Mouse (Mus musculus) stomach, embryonic 14.5 days (tissue): Measurements from ENCODE around the gene Rerg. TPM values are rescaled to one million over a fixed set of nuclear protein-coding genes. Genes with fewer than 3 reads are reported as not detected.

Source experiments
- ATAC-seq: fragments of 200-750 bp; cut with Nextera tagmentation; 2 replicates; pipeline ENCODE4 v1.8.0; 2017; ENCODE audit warnings: low read depth, moderate TSS enrichment; ENCODE audit not compliant: insufficient number of reproducible peaks, insufficient read depth, low FRiP score
- H3K27ac ChIP-seq: fragments of 300-500 bp; sonication (generic); 2 replicates; pipeline ENCODE4 v1.5.1; 2014; ENCODE audit warnings: mild to moderate bottlenecking, low read length, moderate library complexity, mixed read lengths
- H3K27me3 ChIP-seq: fragments of 300-500 bp; sonication (generic); 2 replicates; pipeline ENCODE4 v1.6.1; 2014; ENCODE audit warnings: low read length, control low read depth, mixed read lengths; ENCODE audit not compliant: control insufficient read depth, insufficient read depth
- H3K36me3 ChIP-seq: fragments of 300-500 bp; sonication (generic); 2 replicates; pipeline ENCODE4 v1.6.1; 2014; ENCODE audit warnings: mild to moderate bottlenecking, control low read depth, low read length, moderate library complexity, mixed read lengths; ENCODE audit not compliant: control insufficient read depth, insufficient read depth
- H3K4me1 ChIP-seq: fragments of 300-500 bp; sonication (generic); 2 replicates; pipeline ENCODE4 v1.6.1; 2014; ENCODE audit warnings: low read length, control low read depth, mixed read lengths; ENCODE audit not compliant: control insufficient read depth, insufficient read depth
- H3K4me2 ChIP-seq: fragments of 300-500 bp; sonication (generic); replicated peaks from 2 replicates; pipeline ENCODE4 v1.6.1; 2014; ENCODE audit warnings: low read depth, low read length, control low read depth
- H3K4me3 ChIP-seq: fragments of 300-500 bp; sonication (generic); 2 replicates; pipeline ENCODE4 v1.5.1; 2014; ENCODE audit warnings: low read depth, low read length, control low read depth
- H3K9ac ChIP-seq: fragments of 300-500 bp; sonication (generic); replicated peaks from 2 replicates; pipeline ENCODE4 v1.6.1; 2014; ENCODE audit warnings: low read depth, mild to moderate bottlenecking, control low read depth, low read length, moderate library complexity, mixed read lengths
- H3K9me3 ChIP-seq: fragments of 300-500 bp; sonication (generic); 2 replicates; pipeline ENCODE4 v1.6.1; 2016; ENCODE audit warnings: low read depth, low read length, control low read depth; ENCODE audit not compliant: control insufficient read depth
- WGBS: fragments of 180-500 bp; shearing (Covaris S2); extraction: QIAGEN DNeasy Blood & Tissue Kit; methylation state at CpG from one replicate; pipeline ENCODE4 v1.1.7; 2014; 5-methylcytosine and 5-hydroxymethylcytosine counted together
- polyA plus RNA-seq: library from polyadenylated mRNA; unstranded; fragments of >200 nt; fragmentation: Nextera tagmentation; extraction: Ambion mirVana; gene quantifications from 2 replicates; pipeline ENCODE4 v1.2.1, GENCODE M21; 2014

Gene Rerg
- polyA plus RNA-seq, 1 experiment from 2014 or later: 36.5 TPM

- peaks cover 32% of the 10 kb centered on the region for H3K4me1 ChIP-seq
- H3K27me3 ChIP-seq: no peaks in the 10 kb centered on the region
- no peaks in the 10 kb centered on the region for H3K36me3 ChIP-seq
- 0 out of 2 replicates have a peak overlapping the region, but pooled peaks have one; percentile 14 for H3K4me2 ChIP-seq
- H3K27ac ChIP-seq: peak overlapping the region; percentile 64
- ATAC-seq: peak; percentile 77; the same call in 1 of the 2 replicates
- 43% methylated on average over 20 of the region's 20 CpGs for WGBS
- H3K9me3 ChIP-seq: no peaks in the 10 kb centered on the region
- no peak overlapping the region for H3K9ac ChIP-seq
- H3K4me3 ChIP-seq: no peak overlapping the region
These were observed 34.5 kb downstream of the Rerg start for GRCm38 (mm10) chr6:137135506-137136391.

- Histone ChIP-seq H3K4me3 (no peak overlapping the region), H3K4me2 (no peak overlapping the region), H3K27me3 (no peaks in the 10 kb centered on the region), H3K4me1 (peaks cover 24% of the 10 kb centered on the region), H3K27ac (no peak overlapping the region), H3K9me3 (no peaks in the 10 kb centered on the region), H3K9ac (no peak overlapping the region), H3K36me3 (no peaks in the 10 kb centered on the region)
- WGBS: 86% methylated on average over 1 of the region's 1 CpGs
- ATAC-seq: no peak
These were observed 38.5 kb downstream of the Rerg start for GRCm38 (mm10) chr6:137131794-137132193.

- H3K9me3 ChIP-seq: no peaks in the 10 kb centered on the region
- no peak overlapping the region for H3K4me3 ChIP-seq
- H3K4me2 ChIP-seq: no peak overlapping the region
- H3K9ac ChIP-seq: no peak overlapping the region
- no peak for ATAC-seq
- no peaks in the 10 kb centered on the region for H3K36me3 ChIP-seq
- 26% methylated on average over 6 of the region's 6 CpGs for WGBS
- H3K27ac ChIP-seq: no peak overlapping the region
- peaks cover 26% of the 10 kb centered on the region for H3K4me1 ChIP-seq
- H3K27me3 ChIP-seq: no peaks in the 10 kb centered on the region
These were observed 38.9 kb downstream of the Rerg start for GRCm38 (mm10) chr6:137131349-137131748.

DNA sequence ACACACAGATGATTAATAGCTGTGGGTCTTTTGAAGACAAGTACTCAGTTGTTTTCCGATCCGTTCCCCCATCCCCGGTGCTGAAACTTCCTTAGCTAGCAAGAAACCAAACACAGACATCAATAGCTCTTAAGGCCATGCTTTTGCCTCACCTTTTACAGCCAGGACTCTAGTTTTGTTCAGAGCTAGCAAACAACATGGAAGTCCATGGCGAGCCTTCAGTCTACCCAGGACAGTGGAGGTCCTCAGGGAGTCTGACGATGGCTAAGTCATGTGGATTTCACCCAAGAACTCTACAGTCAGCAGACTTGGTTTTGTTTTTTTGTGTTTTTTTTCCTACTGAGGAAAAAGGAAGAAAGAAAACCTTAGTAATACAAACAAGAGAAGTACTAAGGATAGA, 43.4 kb downstream of the Rerg start:
- Histone ChIP-seq H3K4me2 (no peak overlapping the region), H3K9me3 (no peaks in the 10 kb centered on the region), H3K9ac (no peak overlapping the region), H3K27ac (peak overlapping the region; percentile 70; the same call in 1 of the 2 replicates), H3K4me1 (peaks cover 10% of the 10 kb centered on the region; the same call in 1 of the 2 replicates), H3K36me3 (no peaks in the 10 kb centered on the region), H3K27me3 (no peaks in the 10 kb centered on the region), H3K4me3 (no peak overlapping the region)
- WGBS: 26% methylated on average over 5 of the region's 5 CpGs
- no peak for ATAC-seq

DNA sequence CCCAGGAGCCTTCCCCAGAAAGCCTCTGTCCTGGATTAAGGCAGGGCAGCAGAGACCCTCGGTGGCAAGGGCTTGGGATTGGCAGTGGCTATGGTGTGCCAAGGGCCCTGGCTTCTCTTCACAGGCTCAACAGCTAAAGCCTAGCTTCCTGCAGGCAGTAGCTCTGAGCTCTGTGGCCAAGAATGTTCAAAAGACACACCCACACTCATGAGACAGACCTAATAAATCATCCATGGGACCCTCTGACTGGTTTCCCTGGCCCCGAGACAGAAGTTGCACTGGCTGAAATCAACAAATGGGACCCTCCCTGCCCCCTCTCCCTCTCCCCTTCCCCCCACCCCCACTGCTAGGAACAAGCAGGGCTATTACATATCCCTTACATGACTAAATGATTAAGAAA, 44.1 kb downstream of the Rerg start:
- H3K9me3 ChIP-seq: no peaks in the 10 kb centered on the region
- H3K36me3 ChIP-seq: no peaks in the 10 kb centered on the region
- 4% methylated on average over 2 of the region's 2 CpGs for WGBS
- H3K27me3 ChIP-seq: no peaks in the 10 kb centered on the region
- peaks cover 10% of the 10 kb centered on the region; the same call in 1 of the 2 replicates for H3K4me1 ChIP-seq
- peak; percentile 86; the same call in 1 of the 2 replicates for ATAC-seq
- H3K9ac ChIP-seq: no peak overlapping the region
- H3K4me2 ChIP-seq: no peak overlapping the region
- H3K4me3 ChIP-seq: no peak overlapping the region
- peak overlapping the region; percentile 70 for H3K27ac ChIP-seq

DNA sequence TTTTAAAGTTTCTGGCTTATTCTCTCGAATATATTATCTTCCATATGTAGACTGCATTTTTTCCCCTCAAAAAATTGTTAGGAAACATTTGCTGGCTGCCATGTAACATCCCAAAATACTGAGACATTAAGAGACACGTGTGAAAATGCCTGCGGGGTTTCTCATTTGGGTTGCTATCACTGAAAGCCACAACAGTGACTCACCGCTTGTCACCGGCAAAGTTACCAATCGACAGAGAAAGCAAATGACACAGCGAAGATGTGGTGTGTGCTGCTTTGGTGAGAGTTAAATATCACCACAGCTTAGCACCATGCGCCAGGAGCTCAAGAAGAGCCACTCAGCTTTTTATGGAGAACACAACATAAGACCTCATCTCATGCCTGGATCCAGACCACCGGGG, 44.9 kb downstream of the Rerg start:
- Histone ChIP-seq H3K9ac (no peak overlapping the region), H3K27me3 (no peaks in the 10 kb centered on the region), H3K27ac (peak overlapping the region; percentile 70; the same call in 1 of the 2 replicates), H3K36me3 (no peaks in the 10 kb centered on the region; the same call in 1 of the 2 replicates), H3K4me3 (no peak overlapping the region), H3K4me1 (peaks cover 10% of the 10 kb centered on the region; the same call in 1 of the 2 replicates), H3K4me2 (no peak overlapping the region), H3K9me3 (no peaks in the 10 kb centered on the region)
- 40% methylated on average over 9 of the region's 9 CpGs for WGBS
- no peak for ATAC-seq

- Histone ChIP-seq H3K4me1 (peaks cover 10% of the 10 kb centered on the region; the same call in 1 of the 2 replicates), H3K9ac (no peak overlapping the region), H3K36me3 (no peaks in the 10 kb centered on the region; the same call in 1 of the 2 replicates), H3K4me2 (no peak overlapping the region), H3K27ac (peak overlapping the region; percentile 44; the same call in 1 of the 2 replicates), H3K4me3 (no peak overlapping the region), H3K9me3 (no peaks in the 10 kb centered on the region), H3K27me3 (no peaks in the 10 kb centered on the region)
- ATAC-seq: no peak
- WGBS: 42% methylated on average over 3 of the region's 3 CpGs
These were observed 45.3 kb downstream of the Rerg start for GRCm38 (mm10) chr6:137125006-137125405.

DNA sequence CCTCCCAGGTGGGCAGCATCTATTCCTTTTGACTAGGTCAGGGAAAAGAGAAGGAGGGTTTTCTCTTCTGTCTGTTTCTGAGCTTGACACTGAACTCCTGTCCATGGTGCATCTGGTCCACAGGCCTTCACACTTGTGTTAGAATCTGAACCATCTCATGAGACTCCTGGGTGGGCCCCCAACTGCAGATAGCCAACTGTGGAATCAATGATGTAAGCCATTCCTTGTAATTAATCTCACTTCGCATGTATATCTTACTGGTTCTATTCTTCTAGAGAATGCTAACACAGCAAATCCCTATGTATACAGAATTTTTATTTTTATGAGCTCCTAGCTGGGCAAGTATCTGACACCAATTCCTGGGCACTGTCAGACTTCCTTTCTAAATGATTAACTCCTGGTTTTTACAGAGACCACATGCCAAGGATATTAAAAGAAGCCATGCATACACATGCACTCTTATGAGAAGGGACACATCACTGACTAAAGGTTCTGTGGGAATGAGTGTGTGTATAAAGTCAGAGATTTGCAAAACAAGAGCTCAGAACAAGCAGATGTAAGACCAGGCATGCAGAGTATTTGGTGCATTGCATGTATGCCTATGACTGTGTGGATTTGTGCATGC, 53.3 kb downstream of the Rerg start:
- Histone ChIP-seq H3K4me3 (no peak overlapping the region), H3K27ac (peak overlapping the region; percentile 80), H3K4me1 (peaks cover 19% of the 10 kb centered on the region), H3K9me3 (no peaks in the 10 kb centered on the region), H3K4me2 (no peak overlapping the region), H3K9ac (no peak overlapping the region), H3K36me3 (no peaks in the 10 kb centered on the region; the same call in 1 of the 2 replicates), H3K27me3 (no peaks in the 10 kb centered on the region)
- ATAC-seq: peak; percentile 82
- WGBS: 27% methylated on average over 1 of the region's 1 CpGs
